In the genomic region with DNA sequence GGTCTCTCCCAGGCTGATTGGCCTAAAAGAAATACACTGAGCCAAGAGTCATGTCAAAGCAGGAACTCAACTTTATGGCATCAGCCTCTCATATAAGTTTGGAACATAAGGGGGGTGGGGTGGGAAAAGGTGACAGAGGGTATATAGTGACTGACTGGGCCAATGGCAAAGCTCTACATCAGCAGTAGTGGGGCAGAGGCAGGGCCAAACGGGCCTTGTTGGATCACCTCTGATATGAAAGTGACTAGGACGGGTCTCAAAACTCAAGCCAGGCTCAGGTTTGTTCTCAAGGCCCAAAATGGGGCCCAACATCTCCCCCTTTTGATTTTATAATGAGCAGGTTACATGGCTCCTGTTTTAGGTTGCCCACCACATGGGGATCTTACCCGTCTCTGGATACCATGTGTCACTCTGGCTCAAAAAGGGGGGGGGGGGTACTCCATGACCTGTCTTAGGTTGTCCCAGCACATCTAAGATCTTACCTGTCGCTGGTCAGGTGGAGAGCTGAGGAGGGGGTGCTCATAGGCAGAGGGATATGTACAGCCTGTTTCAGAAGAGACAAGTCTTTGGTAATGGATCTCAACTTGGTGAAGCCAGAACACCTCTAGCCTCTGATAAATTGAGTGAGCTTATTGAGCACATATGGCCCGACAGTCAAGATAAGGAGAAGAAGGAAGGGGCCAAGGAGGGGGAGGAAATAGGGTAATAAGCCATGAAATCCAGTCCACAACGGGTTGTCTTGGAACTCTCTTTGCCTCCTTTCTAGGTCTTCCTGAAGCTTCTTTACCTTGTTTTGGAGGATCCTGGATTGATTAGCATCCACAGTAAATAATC, we compare ENCODE assay signal across 23 mouse cellular contexts. TPM values are rescaled to one million over a fixed set of nuclear protein-coding genes. Genes with fewer than 3 reads are reported as not detected.
DNase-seq lines count a peak whose midpoint lies in the region; ATAC-seq and TF ChIP-seq lines count a peak whose summit lies in the region.
"Had no signal": no experiment of that assay in that cellular context is flagged by ENCODE, and none has a peak within 500 bp of the region (broad histone marks: within the 10 kb centered on the region; RNA-seq: fewer than 3 reads in every experiment).

No protein-coding gene starts in this region.

- H3K36me3 ChIP-seq in forebrain, embryonic 13.5 days (ENCODE audit: poor library complexity, severe bottlenecking): peaks cover 52% of the 10 kb centered on the region
- H3K36me3 ChIP-seq in forebrain, embryonic 12.5 days (replicated peaks): peaks cover 53% of the 10 kb centered on the region
- peaks cover 32% of the 10 kb centered on the region for H3K36me3 ChIP-seq in liver, embryonic 11.5 days (ENCODE audit: control insufficient read depth, insufficient read depth, low read length)
- peaks cover 40% of the 10 kb centered on the region for H3K36me3 ChIP-seq in liver, postnatal 0 days (replicated peaks; ENCODE audit: insufficient read depth, low read length)
- peaks cover 62% of the 10 kb centered on the region for H3K36me3 ChIP-seq in E14TG2a.4 (ENCODE audit: insufficient read depth, low read length)
- peaks cover 47% of the 10 kb centered on the region for H3K36me3 ChIP-seq in liver, embryonic 15.5 days (replicated peaks)

- no peaks in the 10 kb centered on the region for H3K9me3 ChIP-seq in forebrain, embryonic 13.5 days (replicated peaks)
- no peaks in the 10 kb centered on the region for H3K9me3 ChIP-seq in forebrain, embryonic 12.5 days
- H3K9me3 ChIP-seq in liver, embryonic 11.5 days (ENCODE audit: control insufficient read depth, low read length): no peaks in the 10 kb centered on the region; the same call in 1 of the 2 replicates
- H3K9me3 ChIP-seq in liver, postnatal 0 days (ENCODE audit: low read length): no peaks in the 10 kb centered on the region
- peaks cover 72% of the 10 kb centered on the region for H3K9me3 ChIP-seq in E14TG2a.4 (ENCODE audit: low read length)
- no peaks in the 10 kb centered on the region for H3K9me3 ChIP-seq in liver, embryonic 15.5 days (replicated peaks)
- H3K9me3 ChIP-seq: embryonic facial prominence, embryonic 12.5 days; hindbrain, embryonic 15.5 days; limb, embryonic 15.5 days; midbrain, embryonic 13.5 days had no signal

- 0 out of 2 replicates have a peak, but pooled peaks have one; percentile 13 for ATAC-seq in forebrain, embryonic 13.5 days
- ATAC-seq in forebrain, embryonic 12.5 days (ENCODE audit: low FRiP score): no peak
- ATAC-seq in liver, embryonic 11.5 days (replicated peaks; ENCODE audit: low FRiP score): peak; percentile 71
- no peak for ATAC-seq in liver, postnatal 0 days
- peak; percentile 43 for ATAC-seq in liver, embryonic 15.5 days (ENCODE audit: insufficient read depth)
- no peak for ATAC-seq in inflammation-experienced regulatory T-cells, adult 6 months
- ATAC-seq: midbrain, embryonic 13.5 days had no signal

- H3K27me3 ChIP-seq in forebrain, embryonic 13.5 days: no peaks in the 10 kb centered on the region
- H3K27me3 ChIP-seq in forebrain, embryonic 12.5 days: no peaks in the 10 kb centered on the region
- no peaks in the 10 kb centered on the region for H3K27me3 ChIP-seq in liver, embryonic 11.5 days (replicated peaks; ENCODE audit: control insufficient read depth, insufficient read depth, low read length)
- no peaks in the 10 kb centered on the region for H3K27me3 ChIP-seq in liver, postnatal 0 days (ENCODE audit: insufficient read depth, low read length)
- H3K27me3 ChIP-seq in E14TG2a.4 (ENCODE audit: insufficient read depth, low read length): no peaks in the 10 kb centered on the region
- H3K27me3 ChIP-seq in liver, embryonic 15.5 days: no peaks in the 10 kb centered on the region
- H3K27me3 ChIP-seq: embryonic facial prominence, embryonic 12.5 days; hindbrain, embryonic 15.5 days; limb, embryonic 15.5 days; midbrain, embryonic 13.5 days had no signal

- no peaks in the 10 kb centered on the region for H3K4me1 ChIP-seq in forebrain, embryonic 13.5 days
- no peaks in the 10 kb centered on the region for H3K4me1 ChIP-seq in forebrain, embryonic 12.5 days
- H3K4me1 ChIP-seq in liver, embryonic 11.5 days (replicated peaks; ENCODE audit: control insufficient read depth, insufficient read depth, low read length): peaks cover 21% of the 10 kb centered on the region
- no peaks in the 10 kb centered on the region; the same call in 1 of the 2 replicates for H3K4me1 ChIP-seq in liver, postnatal 0 days (ENCODE audit: insufficient read depth)
- peaks cover 11% of the 10 kb centered on the region; the same call in 1 of the 2 replicates for H3K4me1 ChIP-seq in E14TG2a.4 (replicated peaks; ENCODE audit: low read depth, low read length)
- peaks cover 39% of the 10 kb centered on the region for H3K4me1 ChIP-seq in liver, embryonic 15.5 days (replicated peaks)
- H3K4me1 ChIP-seq: embryonic facial prominence, embryonic 12.5 days; hindbrain, embryonic 15.5 days; limb, embryonic 15.5 days; midbrain, embryonic 13.5 days had no signal

- DNase-seq in liver, embryonic 11.5 days (ENCODE audit: low spot score): no peak
- DNase-seq in liver, postnatal 0 days: no peak
- DNase-seq: adrenal gland, adult 2 months; cerebellum, adult 11-12 months; cerebellum, postnatal 10 days; gastrocnemius, postnatal 36 days; heart, postnatal 36 days; kidney, adult 18-20 months; kidney, postnatal 10 days; left cerebral cortex, postnatal 4 days; thymus, adult 18-20 months; thymus, postnatal 36 days had no signal

- H3K4me2 ChIP-seq in forebrain, embryonic 13.5 days: no peak overlapping the region
- no peak overlapping the region for H3K4me2 ChIP-seq in forebrain, embryonic 12.5 days
- peak overlapping the region; percentile 12; the same call in 1 of the 2 replicates for H3K4me2 ChIP-seq in liver, embryonic 11.5 days
- H3K4me2 ChIP-seq in liver, postnatal 0 days (ENCODE audit: low read depth, low read length): no peak overlapping the region
- peak overlapping the region; percentile 3; the same call in 1 of the 2 replicates for H3K4me2 ChIP-seq in liver, embryonic 15.5 days
- H3K4me2 ChIP-seq: embryonic facial prominence, embryonic 12.5 days; hindbrain, embryonic 15.5 days; limb, embryonic 15.5 days; midbrain, embryonic 13.5 days had no signal

- H3K4me3 ChIP-seq in forebrain, embryonic 13.5 days: no peak overlapping the region
- H3K4me3 ChIP-seq in forebrain, embryonic 12.5 days (replicated peaks): no peak overlapping the region
- H3K4me3 ChIP-seq in liver, embryonic 11.5 days (ENCODE audit: low read depth, low read length): no peak overlapping the region
- H3K4me3 ChIP-seq in liver, postnatal 0 days (ENCODE audit: low read depth, low read length): no peak overlapping the region
- H3K4me3 ChIP-seq in E14TG2a.4 (replicated peaks; ENCODE audit: low read length): 0 out of 2 replicates have a peak overlapping the region, but pooled peaks have one; percentile 5
- H3K4me3 ChIP-seq in liver, embryonic 15.5 days (replicated peaks): no peak overlapping the region
- H3K4me3 ChIP-seq: embryonic facial prominence, embryonic 12.5 days; erythroblast, embryonic 14.5 days; hindbrain, embryonic 15.5 days; limb, embryonic 15.5 days; midbrain, embryonic 13.5 days had no signal

- no peak overlapping the region for H3K27ac ChIP-seq in forebrain, embryonic 13.5 days
- H3K27ac ChIP-seq in forebrain, embryonic 12.5 days: no peak overlapping the region
- H3K27ac ChIP-seq in liver, embryonic 11.5 days (ENCODE audit: low read depth, low read length): peak overlapping the region; percentile 39; the same call in 1 of the 2 replicates
- no peak overlapping the region for H3K27ac ChIP-seq in liver, postnatal 0 days (ENCODE audit: low read depth)
- no peak overlapping the region; the same call in 1 of the 2 replicates for H3K27ac ChIP-seq in liver, embryonic 15.5 days (replicated peaks)
- H3K27ac ChIP-seq: embryonic facial prominence, embryonic 12.5 days; hindbrain, embryonic 15.5 days; limb, embryonic 15.5 days; macrophage; midbrain, embryonic 13.5 days had no signal

- TF ChIP-seq EP300 in liver, postnatal 0 days (IDR thresholded peaks at IDR 0.05; ENCODE audit: low read depth): no peak

- no peak overlapping the region for H3K9ac ChIP-seq in forebrain, embryonic 13.5 days
- H3K9ac ChIP-seq in forebrain, embryonic 12.5 days: no peak overlapping the region
- peak overlapping the region; percentile 8; the same call in 1 of the 2 replicates for H3K9ac ChIP-seq in liver, embryonic 11.5 days (ENCODE audit: low read depth, low read length)
- H3K9ac ChIP-seq in liver, postnatal 0 days (replicated peaks): no peak overlapping the region
- no peak overlapping the region for H3K9ac ChIP-seq in liver, embryonic 15.5 days
- H3K9ac ChIP-seq: embryonic facial prominence, embryonic 12.5 days; hindbrain, embryonic 15.5 days; limb, embryonic 15.5 days; midbrain, embryonic 13.5 days had no signal

- no peak for TF ChIP-seq CTCF in liver, postnatal 0 days (IDR thresholded peaks at IDR 0.05; ENCODE audit: low read depth)
- no peak for TF ChIP-seq CTCF in E14TG2a.4 (conservative IDR thresholded peaks at IDR 0.05; ENCODE audit: low read length)

- WGBS in forebrain, embryonic 13.5 days: 86% methylated on average over 6 of the region's 6 CpGs
- WGBS in forebrain, embryonic 12.5 days: 87% methylated on average over 6 of the region's 6 CpGs
- 60% methylated on average over 6 of the region's 6 CpGs for WGBS in liver, embryonic 11.5 days
- 68% methylated on average over 6 of the region's 6 CpGs for WGBS in liver, postnatal 0 days (ENCODE audit: insufficient replicate concordance)
- 49% methylated on average over 6 of the region's 6 CpGs for WGBS in liver, embryonic 15.5 days (ENCODE audit: insufficient replicate concordance)

RNA-seq across cellular contexts. Expression of a gene that starts 33.5 kb away (rescaled TPM):
- polyA plus RNA-seq in forebrain, embryonic 13.5 days (2015; fragmentation: Nextera tagmentation; extraction: Ambion mirVana): 1,631 and 1,827 TPM in 2 replicates
- 1,906 and 2,082 TPM in 2 replicates for polyA plus RNA-seq in forebrain, embryonic 12.5 days (2016; fragmentation: Nextera tagmentation; extraction: Ambion mirVana)
- polyA plus RNA-seq in liver, embryonic 11.5 days (2014; fragmentation: Nextera tagmentation; extraction: Ambion mirVana): 1,278 and 1,318 TPM in 2 replicates
- polyA plus RNA-seq in liver, postnatal 0 days (2015; fragmentation: Nextera tagmentation; extraction: Ambion mirVana): 421 and 439 TPM in 2 replicates
- polyA plus RNA-seq in liver, embryonic 15.5 days (2015; fragmentation: Nextera tagmentation; extraction: Ambion mirVana): 381 and 440 TPM in 2 replicates
- polyA plus RNA-seq in inflammation-experienced regulatory T-cells, adult 6 months (2017; shearing (Covaris generic)): 1,000 to 10,000 TPM in 1 of 3 experiments, 100 to 1,000 TPM in 2; 359 to 1,026 (median 583) TPM

RNA-seq across cellular contexts. Expression of a gene that starts 33.6 kb away (rescaled TPM):
- 54.8 and 61.1 TPM in 2 replicates for polyA plus RNA-seq in forebrain, embryonic 13.5 days (2015; fragmentation: Nextera tagmentation; extraction: Ambion mirVana)
- polyA plus RNA-seq in forebrain, embryonic 12.5 days (2016; fragmentation: Nextera tagmentation; extraction: Ambion mirVana): 71.6 and 73.8 TPM in 2 replicates
- polyA plus RNA-seq in liver, embryonic 11.5 days (2014; fragmentation: Nextera tagmentation; extraction: Ambion mirVana): 53.2 and 62.3 TPM in 2 replicates
- 11.7 and 12.4 TPM in 2 replicates for polyA plus RNA-seq in liver, postnatal 0 days (2015; fragmentation: Nextera tagmentation; extraction: Ambion mirVana)
- polyA plus RNA-seq in liver, embryonic 15.5 days (2015; fragmentation: Nextera tagmentation; extraction: Ambion mirVana): 17.7 and 18.2 TPM in 2 replicates
- 10 to 100 TPM; 33.6 to 38.3 (median 34.7) TPM for polyA plus RNA-seq in inflammation-experienced regulatory T-cells, adult 6 months (2017; shearing (Covaris generic))

RNA-seq across cellular contexts. Expression of a gene that starts 46.8 kb away (rescaled TPM):
- 5.2 and 7.5 TPM in 2 replicates for polyA plus RNA-seq in forebrain, embryonic 13.5 days (2015; fragmentation: Nextera tagmentation; extraction: Ambion mirVana)
- 5.6 and 6.2 TPM in 2 replicates for polyA plus RNA-seq in forebrain, embryonic 12.5 days (2016; fragmentation: Nextera tagmentation; extraction: Ambion mirVana)
- 20.7 and 24.4 TPM in 2 replicates for polyA plus RNA-seq in liver, embryonic 11.5 days (2014; fragmentation: Nextera tagmentation; extraction: Ambion mirVana)
- 68.2 and 69.3 TPM in 2 replicates for polyA plus RNA-seq in liver, postnatal 0 days (2015; fragmentation: Nextera tagmentation; extraction: Ambion mirVana)
- polyA plus RNA-seq in liver, embryonic 15.5 days (2015; fragmentation: Nextera tagmentation; extraction: Ambion mirVana): 47.2 and 48.4 TPM in 2 replicates
- polyA plus RNA-seq in inflammation-experienced regulatory T-cells, adult 6 months (2017; shearing (Covaris generic)): 1 to 10 TPM in 2 of 3 experiments, not detected in 1; 2.0 to 4.7 TPM
- polyA plus RNA-seq: erythroblast, embryonic 14.5 days had no signal

Comparison
In these comparisons a context has a peak if more than half of its experiments do, and no peak if none do; other contexts are left out.
1. ATAC-seq: peak in forebrain, embryonic 13.5 days (single experiment), liver, embryonic 11.5 days (single experiment) and liver, embryonic 15.5 days (single experiment); none in forebrain, embryonic 12.5 days (single experiment), liver, postnatal 0 days (single experiment) and inflammation-experienced regulatory T-cells, adult 6 months (single experiment).
2. H3K4me2 ChIP-seq: peak in liver, embryonic 11.5 days (single experiment) and liver, embryonic 15.5 days (single experiment); none in forebrain, embryonic 13.5 days (single experiment), forebrain, embryonic 12.5 days (single experiment) and liver, postnatal 0 days (single experiment).